Mouse (Mus musculus) kidney, postnatal 14 days (tissue): ENCODE measurements around the gene Tmprss7.

ENCODE experiments used
- DNase-seq: peaks from one replicate; pipeline ENCODE4 v3.0.0; 2022; ENCODE audit warnings: mixed read lengths

Gene Tmprss7

GRCm38 (mm10) chr16:45623230-45623629 is 70.2 kb downstream of the Tmprss7 start:
- DNase-seq = no peak

GRCm38 (mm10) chr16:45619751-45620375 is 73.6 kb downstream of the Tmprss7 start:
- no peak for DNase-seq

- DNase-seq = no peak
Measured at GRCm38 (mm10) chr16:45615944-45616343, 77.5 kb downstream of the Tmprss7 start.

- no peak for DNase-seq
Measured at GRCm38 (mm10) chr16:45613247-45613646, 80.2 kb downstream of the Tmprss7 start.

- no peak for DNase-seq
Measured at GRCm38 (mm10) chr16:45610267-45610666, 83.2 kb downstream of the Tmprss7 start, which contains the start of gene Gcsam. TSS of gene Gcsam (plus strand) at chr16:45610380.

GRCm38 (mm10) chr16:45609300-45609699 is 84.2 kb downstream of the Tmprss7 start:
- peak; percentile 51 for DNase-seq

GRCm38 (mm10) chr16:45608481-45608954 is 84.9 kb downstream of the Tmprss7 start:
- peak; percentile 55 for DNase-seq
